Mouse (Mus musculus) layer of hippocampus, postnatal 25 days (tissue): ENCODE results near the gene Pcca. TPM values are rescaled to one million over a fixed set of nuclear protein-coding genes. Genes with fewer than 3 reads are reported as not detected.

ENCODE experiments used
- DNase-seq, 2 experiments: peaks; one replicate each; pipeline ENCODE4 v3.0.0; 2022; ENCODE audit warnings: mixed read lengths in 2 of 2, low spot score in 1 of 2; ENCODE audit errors: extremely low spot score in 1 of 2
- total RNA-seq, 2 experiments: library from RNA; stranded (reverse); gene quantifications; 2 replicates each; pipeline ENCODE4 v1.2.3; 2021

Gene Pcca
- total RNA-seq, 2 experiments from 2014 or later, result 35.1 to 40.6 TPM

GRCm38 (mm10) chr14:122637798-122638555, 103.9 kb downstream of the Pcca start:
- no peak for DNase-seq

- DNase-seq, result no peak
These were observed 105.1 kb downstream of the Pcca start for GRCm38 (mm10) chr14:122639168-122639720.

- DNase-seq, result no peak
These were observed 108.3 kb downstream of the Pcca start for GRCm38 (mm10) chr14:122642432-122642831.

GRCm38 (mm10) chr14:122648214-122648613, 114.1 kb downstream of the Pcca start:
- no peak for DNase-seq

- no peak for DNase-seq
These were observed 115.3 kb downstream of the Pcca start for GRCm38 (mm10) chr14:122649336-122649950.

GRCm38 (mm10) chr14:122651681-122652080, 117.6 kb downstream of the Pcca start:
- DNase-seq, result no peak

GRCm38 (mm10) chr14:122675661-122676060, 141.5 kb downstream of the Pcca start:
- no peak for DNase-seq

GRCm38 (mm10) chr14:122683645-122684044, 149.5 kb downstream of the Pcca start:
- DNase-seq, result no peak

GRCm38 (mm10) chr14:122684250-122684649, 150.1 kb downstream of the Pcca start:
- no peak for DNase-seq

GRCm38 (mm10) chr14:122684811-122685210, 150.7 kb downstream of the Pcca start:
- no peak for DNase-seq

GRCm38 (mm10) chr14:122687398-122687797, 153.3 kb downstream of the Pcca start:
- DNase-seq, result no peak

GRCm38 (mm10) chr14:122688378-122688777, 154.3 kb downstream of the Pcca start:
- DNase-seq, result no peak

GRCm38 (mm10) chr14:122689136-122689815, 155.2 kb downstream of the Pcca start:
- no peak for DNase-seq

GRCm38 (mm10) chr14:122691555-122691954, 157.4 kb downstream of the Pcca start:
- DNase-seq, result no peak

GRCm38 (mm10) chr14:122700333-122700732, 166.2 kb downstream of the Pcca start:
- no peak for DNase-seq

- no peak for DNase-seq
These were observed 179.7 kb downstream of the Pcca start for GRCm38 (mm10) chr14:122713793-122714192.

GRCm38 (mm10) chr14:122714911-122715310, 180.8 kb downstream of the Pcca start:
- DNase-seq, result no peak

- no peak for DNase-seq
These were observed 181.9 kb downstream of the Pcca start for GRCm38 (mm10) chr14:122716057-122716456.

GRCm38 (mm10) chr14:122719496-122720080, 185.5 kb downstream of the Pcca start:
- no peak for DNase-seq

- DNase-seq, result no peak
These were observed 186.9 kb downstream of the Pcca start for GRCm38 (mm10) chr14:122720989-122721388.

- no peak for DNase-seq
These were observed 187.6 kb downstream of the Pcca start for GRCm38 (mm10) chr14:122721750-122722149.
